Mouse (Mus musculus) cerebellum, adult 8-10 months (tissue): ENCODE measurements at regions not wholly inside any gene's neighbourhood (a gene's known extent, or its start where the extent isn't known, plus 50 kb on each side); places are given as distances from the start of the nearest gene placed in this dataset.

Source experiments
- DNase-seq: peaks from one replicate; pipeline ENCODE4 v3.0.0; 2022

DNA sequence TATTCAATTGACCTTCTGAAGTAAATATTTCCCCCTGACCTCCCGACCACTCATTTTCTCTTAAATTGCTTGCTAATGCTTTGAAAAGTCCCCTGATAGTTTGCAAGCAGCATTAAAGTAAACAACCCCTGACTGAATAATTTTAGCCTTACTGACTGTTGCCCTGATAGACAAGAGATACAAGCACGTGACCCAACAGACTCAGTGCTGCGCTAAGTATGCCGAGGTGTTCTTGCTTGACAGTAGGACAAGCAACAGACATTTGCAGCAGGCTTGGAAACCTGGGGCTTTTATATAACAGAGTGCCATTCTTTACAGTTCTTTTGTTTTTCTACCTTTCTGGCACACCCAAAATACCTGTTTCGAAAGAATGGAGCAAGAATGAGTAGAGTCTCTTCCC, 2779.9 kb upstream of the Gm7489 start:
- no peak for DNase-seq

DNA sequence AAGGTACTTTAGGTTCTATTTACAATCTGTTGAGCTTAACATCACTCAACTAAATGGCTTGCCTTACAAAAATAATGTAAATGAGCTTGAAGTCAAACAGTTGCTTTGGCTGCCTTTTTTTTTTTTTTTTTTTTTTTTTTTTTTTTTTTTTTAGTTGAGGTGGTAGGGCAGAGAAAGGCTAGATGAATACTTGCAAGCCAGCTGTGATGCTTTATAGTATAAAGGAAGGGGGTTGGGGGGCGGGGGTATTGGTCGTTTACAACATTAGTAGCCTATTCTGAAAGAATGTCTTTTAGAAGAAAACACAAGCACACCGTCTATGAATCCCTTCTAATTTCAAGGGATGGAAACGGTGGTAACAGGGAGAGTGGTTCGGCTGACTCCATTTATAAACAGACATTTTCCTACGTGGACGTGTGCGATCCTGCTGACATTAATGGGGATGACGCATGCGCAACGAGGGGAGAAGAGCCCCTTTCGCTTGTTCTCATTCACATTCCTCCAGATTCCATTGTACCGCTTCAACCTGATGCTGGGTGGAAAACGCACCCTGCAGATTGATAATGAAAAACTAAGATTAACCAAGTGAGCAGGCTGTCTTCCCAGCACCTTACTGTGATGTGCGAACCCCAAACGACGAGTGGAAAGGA, 2779.2 kb upstream of the Gm7489 start:
- no peak for DNase-seq

DNA sequence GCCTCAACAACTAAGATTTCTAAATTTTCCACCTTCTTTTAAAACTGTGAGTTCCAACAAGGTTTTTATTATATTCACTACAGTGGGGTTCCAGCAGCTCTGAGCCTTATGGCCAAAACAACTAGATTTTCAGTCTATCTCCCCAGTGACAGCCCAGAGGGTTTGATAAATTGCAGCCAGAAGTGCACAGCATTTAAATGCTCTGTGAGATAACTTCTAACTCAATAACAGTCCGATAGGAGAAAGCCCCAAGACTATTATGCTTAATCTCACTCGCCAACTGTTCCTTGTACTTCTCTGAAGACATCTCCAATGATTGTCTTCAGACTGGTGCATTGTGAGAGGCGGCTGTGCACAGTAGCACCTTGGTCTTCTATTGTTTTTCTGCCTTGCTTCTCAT, 2774.5 kb upstream of the Gm7489 start:
- DNase-seq, result no peak

DNA sequence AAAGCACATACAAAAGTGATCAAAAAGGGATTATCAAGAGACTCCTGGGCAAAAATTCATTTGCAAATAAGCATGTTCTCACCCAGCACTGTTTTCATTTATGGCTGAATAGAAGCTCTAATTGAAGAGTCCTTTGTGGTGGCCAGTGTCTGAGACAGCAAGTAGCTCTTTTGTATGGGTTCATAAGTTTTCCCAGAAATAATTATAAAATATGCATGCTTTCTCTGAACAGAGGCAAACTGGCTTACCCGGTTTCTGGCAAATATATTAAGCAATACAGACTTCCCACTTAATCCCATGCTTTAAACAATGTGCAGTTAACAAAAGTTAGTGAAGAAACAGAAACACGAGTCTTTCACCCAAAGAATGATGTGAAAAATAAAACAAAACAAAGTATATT, 2758.8 kb upstream of the Gm7489 start:
- DNase-seq, result no peak

DNA sequence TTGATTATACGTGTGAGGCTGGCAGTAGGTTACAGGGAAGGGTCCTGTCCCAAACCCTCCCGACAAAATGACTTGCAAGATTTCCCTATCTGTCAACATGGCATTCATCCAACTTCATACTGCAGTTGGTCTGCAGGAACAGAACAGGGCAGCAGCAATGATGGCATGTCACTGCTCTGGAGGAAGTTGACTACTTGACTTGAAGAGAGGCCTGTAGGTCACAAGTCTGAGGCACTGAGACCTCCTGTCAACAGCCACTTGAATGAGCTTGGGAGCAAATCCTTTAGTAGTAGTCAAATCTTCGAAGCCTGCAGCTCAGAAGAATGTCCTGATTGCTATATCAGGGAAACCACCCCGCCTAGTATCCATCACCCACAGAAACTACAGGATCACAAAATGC, 2753.7 kb upstream of the Gm7489 start:
- DNase-seq, result no peak

DNA sequence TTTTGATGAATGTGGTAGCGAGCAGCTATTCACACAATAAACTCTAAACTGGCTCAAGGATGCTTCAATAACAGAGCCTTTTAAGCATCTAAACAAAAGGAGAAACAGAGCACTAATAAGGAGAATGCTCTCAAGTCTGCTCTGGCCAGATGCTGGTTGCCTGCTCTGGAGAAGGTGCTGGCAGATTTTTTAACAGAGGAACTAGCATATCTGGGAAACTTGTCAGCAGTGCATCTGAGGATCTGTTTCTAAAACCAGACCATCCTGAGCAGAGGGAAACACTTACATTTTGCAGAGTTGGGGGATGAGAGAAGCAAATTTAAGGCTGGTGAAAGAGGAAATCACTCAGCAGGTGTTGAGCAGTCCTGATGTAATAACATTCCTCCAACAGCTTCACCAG, 2748.6 kb upstream of the Gm7489 start:
- DNase-seq, result no peak

DNA sequence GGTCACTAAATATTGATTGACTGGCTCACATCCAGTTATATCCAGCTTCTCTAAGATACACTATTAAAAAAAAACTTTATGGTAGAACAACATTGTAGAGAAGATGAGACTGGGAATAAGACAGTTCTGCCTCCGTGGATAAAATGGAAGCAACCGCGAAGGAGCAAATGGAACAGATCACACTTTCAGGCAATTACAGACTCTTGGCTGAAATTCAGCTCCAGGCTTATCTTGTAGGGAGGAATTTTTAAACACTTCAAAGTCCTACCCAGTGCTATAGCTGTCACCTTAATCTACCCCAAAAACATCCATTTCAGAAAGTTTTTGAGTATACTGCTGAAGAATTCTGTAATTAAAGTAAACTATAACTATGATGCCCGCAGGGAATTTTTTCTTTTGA, 2745.2 kb upstream of the Gm7489 start:
- DNase-seq, result no peak

DNA sequence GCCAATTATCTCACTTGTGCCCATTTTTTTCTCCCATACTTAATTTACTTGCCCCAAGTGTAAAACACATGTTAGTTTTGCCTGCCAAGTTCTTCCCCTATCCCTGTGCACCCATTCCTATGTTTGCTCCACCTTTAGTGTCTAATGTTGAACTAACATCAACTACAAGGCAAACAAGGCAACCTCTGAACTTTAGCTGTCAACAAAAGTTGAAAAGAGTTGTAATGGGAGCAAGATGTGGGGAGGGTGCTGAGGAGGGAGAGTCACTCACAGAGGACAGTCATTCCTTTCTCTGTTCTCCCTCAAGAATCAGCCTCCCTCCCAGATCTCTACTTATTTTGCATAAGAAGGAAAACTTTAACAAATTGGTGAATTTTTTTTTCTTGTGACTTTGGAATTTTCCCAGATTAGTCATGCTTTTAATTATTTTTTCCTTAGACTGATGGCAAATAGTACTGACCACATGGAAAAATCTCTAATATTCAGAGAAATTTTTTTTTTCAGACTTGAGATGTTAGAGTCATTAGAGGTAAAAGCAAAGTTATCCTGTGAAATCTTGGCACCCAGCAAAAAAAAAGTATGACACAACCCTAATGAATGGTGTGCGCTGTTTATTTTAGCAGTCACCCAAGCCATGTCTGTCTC, 2710.6 kb upstream of the Gm7489 start:
- DNase-seq, result no peak

DNA sequence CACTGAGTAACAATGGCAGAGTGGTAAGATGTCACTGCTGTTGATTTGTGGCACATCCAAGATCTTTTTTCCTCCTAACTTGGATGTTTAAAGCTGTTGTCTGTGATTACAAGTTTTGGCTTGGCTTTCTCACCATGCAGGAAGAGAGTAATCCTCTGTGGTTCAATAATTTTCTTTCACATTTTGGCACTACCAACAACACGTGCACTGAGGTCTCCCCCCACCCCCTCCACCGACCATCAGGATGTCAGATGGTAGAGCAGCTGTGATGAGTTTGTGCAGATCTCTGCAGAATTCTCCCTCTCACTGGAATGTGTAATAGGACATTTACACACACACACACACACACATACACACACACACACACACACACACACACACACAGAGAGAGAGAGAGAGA, 2708.2 kb upstream of the Gm7489 start:
- no peak for DNase-seq

DNA sequence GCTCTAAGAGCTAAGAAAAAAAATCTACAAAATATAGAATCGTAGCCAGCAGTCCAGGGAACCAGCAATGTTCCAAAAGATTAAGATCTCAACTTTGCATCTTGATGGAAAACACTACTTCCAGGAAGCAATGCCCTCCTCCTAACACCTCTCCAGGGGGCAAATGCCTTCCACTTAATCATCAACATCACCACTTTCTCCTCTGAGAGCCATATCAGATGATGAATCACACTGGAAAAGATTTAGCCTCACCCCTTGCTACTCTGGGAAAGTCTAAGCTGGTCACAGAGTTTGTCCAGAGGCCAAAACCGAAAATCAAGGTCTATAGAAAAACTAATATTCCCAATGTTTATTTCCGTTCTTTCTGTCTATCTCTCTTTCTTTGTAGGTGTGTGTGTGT, 2695.6 kb upstream of the Gm7489 start:
- no peak for DNase-seq

DNA sequence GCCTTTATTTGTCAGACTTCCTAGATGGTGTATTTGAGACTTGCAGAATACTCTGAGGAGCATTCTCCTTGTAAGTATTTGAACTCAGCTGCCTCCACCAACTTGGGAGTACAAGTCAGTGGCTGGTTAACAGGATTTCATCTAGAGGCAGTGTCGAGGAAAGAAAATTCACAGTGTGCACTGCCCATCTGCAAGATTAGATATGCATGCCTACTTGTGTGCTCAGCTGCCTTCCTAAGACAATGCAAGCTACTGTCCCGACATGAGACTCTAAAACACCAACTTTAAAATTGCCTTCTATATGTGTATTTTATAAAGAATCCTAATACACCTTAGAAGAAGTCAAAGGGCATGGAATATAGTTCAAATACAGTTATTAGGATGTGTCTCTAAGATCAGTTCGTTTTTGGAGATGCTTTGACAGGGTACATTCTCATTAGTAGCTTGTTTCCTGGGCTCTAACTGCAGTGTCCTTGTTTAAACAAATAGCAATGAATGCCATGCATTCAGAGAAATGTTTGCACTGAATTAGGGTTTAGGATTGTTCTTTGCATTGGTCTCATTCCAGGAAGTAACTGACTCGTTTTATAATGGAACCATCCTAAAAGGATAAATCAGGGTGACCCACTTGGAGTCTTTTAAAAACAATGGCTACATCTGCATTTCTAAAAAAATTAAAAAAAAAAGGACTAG, 2687.1 kb upstream of the Gm7489 start:
- DNase-seq, result no peak

DNA sequence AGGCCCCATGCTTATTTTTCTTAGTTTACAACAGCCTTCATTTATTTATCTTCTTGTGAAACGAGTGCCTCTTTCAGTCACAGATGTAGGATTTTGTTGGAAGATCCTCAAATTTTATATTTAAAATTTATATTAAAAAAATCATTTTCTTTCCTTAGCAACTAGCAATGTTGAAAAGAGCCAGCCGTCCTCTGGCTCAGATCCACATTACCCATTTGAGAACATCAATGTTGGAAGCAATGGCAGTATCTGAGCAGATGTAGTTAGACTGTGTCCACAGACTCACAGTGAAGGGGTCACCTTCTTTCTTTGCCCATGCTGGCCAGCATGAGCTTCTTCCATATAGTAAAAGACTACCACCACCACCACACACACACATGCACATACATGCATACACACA, 2681.4 kb upstream of the Gm7489 start:
- no peak for DNase-seq

DNA sequence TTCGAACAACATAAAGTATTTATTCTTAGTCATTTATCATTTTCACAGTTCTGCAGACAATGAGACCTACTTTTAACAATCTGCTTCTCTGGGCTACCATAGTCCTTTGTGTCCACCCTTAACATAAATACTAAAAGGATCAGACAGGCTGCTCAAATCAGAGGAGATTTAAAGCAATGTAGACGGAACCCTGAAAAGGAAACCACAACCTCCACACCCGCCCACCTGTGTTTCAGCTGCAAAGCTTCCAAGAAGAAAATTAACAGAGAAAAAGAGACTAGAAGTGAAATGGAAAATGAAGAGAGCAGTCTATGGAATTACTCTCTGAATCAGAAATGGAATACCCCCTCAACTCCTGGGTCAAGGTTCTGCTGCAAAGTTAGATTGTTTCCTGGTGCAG, 2678.7 kb upstream of the Gm7489 start:
- DNase-seq, result no peak

DNA sequence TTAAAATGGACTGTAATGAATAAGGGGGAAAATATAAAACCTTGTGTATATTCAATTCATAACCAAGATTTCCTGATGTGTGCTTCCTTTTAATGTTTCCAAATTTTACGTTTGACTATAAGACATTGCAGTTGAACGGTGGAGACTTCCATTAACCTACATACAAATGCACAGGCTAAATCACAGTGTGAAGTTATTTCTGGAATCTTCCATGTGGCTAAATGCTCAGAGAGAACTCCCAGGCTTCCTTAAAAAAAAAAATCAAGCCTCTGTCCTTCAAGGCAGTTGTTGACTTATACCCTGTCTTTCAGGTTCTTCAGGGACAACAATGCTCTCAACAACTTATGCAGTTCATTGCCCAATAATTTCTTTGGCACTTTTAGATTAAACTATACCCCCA, 2677.9 kb upstream of the Gm7489 start:
- DNase-seq, result no peak

DNA sequence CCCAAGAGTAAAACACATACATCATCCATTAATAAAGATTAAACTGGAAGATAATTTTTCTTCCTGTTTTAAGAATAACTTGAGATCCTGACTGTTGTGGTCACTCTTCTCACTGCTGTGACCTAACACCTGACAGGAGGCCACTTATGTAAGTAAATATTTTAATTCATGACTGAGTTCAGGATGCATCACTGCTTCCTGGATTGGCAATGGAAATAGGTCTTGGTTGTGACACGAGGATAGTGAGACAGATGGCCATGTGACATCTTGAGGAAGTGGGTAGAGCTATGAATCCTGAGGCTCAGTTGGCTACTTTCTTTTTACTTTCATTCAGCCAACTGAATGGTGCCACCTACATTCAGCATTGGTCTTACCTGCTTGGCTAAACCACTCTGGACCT, 2649.8 kb upstream of the Gm7489 start:
- no peak for DNase-seq

DNA sequence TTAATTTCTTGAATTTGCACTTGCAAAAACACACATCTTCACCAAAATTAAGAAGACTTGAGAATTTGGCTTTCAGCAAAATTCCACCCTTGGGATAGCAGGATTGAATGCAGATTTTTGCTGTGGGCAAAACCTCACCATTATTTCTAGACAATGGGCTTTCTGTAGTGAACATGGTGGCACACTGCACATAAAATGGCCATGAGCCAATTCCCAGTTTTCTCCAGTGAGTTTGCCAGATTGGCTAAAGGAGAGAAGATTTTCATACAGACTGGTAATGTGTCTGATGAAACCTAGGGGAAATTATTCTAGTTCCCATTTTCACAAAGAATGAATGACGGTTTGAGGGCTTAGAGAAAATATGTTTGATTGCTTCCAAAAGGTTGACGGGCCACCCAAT, 2640.1 kb upstream of the Gm7489 start:
- DNase-seq, result no peak

DNA sequence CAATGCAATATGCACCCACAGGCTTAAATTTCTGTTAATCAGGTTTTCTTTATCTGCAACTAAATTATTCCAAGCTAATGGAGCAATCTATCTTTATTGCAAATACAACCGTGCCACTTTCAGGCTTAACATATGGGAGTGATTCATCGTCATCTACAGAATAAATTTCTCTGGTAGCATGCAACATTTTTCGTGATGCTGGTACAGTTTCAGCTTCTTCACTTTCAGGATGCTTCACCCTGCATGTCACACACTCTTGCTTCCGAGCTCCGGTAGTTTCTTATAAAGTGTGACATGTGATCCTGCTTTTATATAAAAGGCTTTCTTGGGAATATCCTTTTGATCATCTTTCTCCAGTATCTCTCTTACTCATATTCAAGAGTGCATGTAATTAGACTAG, 2637.4 kb upstream of the Gm7489 start:
- no peak for DNase-seq

DNA sequence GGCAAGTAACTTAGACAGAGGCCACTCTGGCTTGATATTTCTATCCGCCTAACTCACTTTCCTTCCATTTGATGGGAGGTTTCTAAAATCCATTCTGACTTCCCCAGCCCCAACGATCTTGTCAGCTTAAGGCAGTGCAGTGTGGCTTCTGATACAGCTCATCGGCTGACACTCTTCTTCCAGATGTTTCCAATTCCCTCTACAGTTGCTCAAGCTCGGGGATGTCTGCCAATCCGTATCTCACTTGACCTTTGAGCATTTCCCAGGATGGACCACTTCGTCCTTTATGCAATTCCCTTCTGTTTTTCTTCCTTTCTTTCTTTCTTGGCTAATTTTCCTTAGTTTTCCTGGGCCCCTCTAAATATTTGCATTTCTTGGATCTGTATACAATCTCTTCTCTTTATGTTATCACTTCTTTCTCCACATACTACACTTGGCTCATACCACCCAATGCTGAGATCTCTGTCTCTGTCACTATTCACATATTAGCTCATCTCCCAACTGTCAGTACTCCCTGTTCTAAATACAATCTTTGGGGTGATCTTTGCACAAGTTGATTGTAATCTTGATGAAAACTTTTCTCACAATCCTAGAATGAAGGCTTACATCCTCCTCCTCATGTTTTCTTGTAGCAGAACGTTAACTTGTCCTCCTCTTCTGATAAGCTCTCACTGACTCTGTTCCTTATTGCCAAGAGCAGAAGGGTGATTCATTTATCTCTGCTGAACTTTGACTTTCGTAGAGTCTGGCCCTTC, 2636.5 kb upstream of the Gm7489 start:
- no peak for DNase-seq

DNA sequence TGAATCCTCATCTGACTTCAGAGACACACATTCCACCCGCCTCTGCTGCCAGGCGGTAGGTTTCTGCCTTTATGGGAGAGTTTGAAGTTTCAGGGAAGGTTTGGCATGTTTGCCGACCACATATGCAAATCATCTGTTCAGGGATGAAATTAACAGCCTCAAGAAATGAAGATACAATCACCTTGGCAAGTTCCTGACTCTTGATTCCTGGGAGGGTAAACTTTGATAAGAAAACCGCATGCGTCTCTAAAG, 2636.0 kb upstream of the Gm7489 start:
- no peak for DNase-seq

DNA sequence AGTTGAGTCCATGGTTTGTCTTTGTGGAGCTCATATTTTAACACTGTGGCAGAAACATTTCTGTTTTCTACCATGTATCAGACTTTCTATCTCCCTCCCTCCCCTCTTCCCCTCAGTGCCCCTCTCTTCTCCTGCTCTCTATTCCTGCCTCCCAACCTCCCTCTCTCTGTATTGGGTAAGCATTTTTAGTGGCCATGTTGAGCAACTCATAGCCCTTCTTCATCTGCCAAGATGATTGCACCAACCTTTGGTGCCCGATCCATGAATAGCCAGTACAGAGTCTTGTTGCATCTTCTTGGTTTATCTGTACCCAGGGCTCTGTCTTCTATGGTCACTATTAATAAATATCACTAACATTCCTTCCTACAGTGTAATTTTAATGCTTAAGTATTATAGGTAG, 2630.6 kb upstream of the Gm7489 start:
- no peak for DNase-seq

DNA sequence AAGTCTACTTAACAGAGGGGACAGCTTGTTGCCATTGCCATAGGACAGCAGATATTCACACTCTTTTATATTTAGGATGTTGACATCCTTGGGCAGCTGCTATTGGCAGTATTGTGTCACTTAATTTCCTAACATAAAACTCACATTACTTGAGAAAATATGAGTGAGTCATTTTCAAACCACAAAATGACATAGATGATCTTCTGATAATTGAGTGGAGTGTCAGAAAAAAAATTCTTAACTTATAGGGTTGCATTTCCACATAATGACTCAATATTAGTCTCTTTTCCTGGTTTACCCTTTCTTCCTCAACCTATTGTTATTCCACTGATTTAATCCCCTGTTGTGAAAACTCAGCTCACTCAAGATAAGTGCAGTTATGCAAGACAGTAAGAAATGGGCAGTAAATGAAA, 2629.5 kb upstream of the Gm7489 start:
- DNase-seq, result no peak

DNA sequence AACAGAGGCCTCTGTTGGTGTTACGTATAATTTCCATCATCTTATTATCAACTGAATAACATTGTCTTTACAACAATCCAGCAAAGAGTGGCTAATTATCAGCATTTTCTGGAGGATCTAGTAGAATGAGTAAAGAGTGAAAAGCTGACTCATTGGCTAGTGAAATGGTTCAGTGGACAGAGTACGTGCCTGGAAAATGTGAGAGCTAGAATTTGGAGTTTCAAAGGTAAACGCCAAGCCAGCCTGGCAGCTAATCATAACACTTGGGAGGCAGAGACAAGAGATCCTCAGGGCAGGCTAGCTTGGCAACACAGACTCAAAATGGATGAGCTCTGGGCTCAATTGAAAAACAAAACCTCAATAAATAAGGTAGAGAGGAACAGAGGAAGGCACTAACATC, 2628.0 kb upstream of the Gm7489 start:
- no peak for DNase-seq

DNA sequence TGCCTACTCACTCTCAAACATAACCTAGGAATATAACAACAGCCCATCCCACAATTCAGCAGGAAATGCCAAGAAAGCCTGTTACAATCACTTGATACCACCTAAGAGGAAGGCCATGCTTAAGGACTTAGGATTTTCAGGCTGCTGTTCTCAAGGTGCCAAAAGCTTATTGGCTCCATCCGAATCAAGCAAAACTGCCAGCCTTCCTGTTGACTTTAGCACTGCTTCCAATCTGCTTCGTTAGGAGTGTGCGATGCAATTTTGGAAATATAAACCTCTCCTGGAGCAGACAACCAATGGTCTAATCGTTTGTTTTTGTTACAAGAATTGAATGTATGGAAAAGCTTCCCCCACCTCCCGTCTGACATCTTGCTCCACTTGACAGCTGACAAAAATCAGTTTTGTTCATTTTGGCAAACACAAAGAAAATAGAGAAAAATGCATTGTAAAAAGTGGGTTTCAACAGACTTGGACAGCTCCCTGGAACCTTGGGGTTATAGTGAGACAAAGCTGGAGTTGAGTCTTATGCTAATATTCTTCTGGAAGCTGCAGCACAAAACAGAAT, 2620.0 kb upstream of the Gm7489 start:
- no peak for DNase-seq

DNA sequence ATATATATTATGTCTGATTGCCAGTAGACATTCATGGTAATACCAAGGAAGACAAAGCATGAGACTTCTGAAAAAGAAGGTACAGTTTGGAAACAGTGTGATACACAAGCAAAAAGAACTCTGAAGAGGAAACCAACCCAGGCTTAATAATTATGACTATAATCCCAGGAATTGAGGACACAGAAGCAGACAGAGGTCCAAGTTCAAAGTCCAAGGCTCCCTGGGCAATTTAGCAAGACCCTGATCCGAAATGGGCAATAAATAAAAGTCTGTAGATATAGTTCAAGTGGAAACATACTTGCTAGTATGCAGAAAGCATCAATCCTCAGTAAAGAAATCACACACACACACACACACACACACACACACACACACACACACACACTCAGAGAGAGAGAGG, 2618.7 kb upstream of the Gm7489 start:
- DNase-seq, result no peak
